Mouse (Mus musculus) lung, postnatal 10 days (tissue): ENCODE measurements around the gene Gm42957.
"Not testable (repeated sequence)": the region's sequence is repeated elsewhere in the genome, so short reads cannot be mapped to it uniquely, and the experiment has no call there.

Experiments used
- DNase-seq: peaks from one replicate; pipeline ENCODE4 v3.0.0; 2021

The Gm42957 gene

GRCm38 (mm10) chr3:96634928-96635879 lies at the start of gene Gm42957, which contains the start of gene Pex11b:
Gene Gm42957 (plus strand): TSS chr3:96635474.
Gene Pex11b (plus strand): TSS chr3:96635376.
- DNase-seq = peak; percentile 95

- DNase-seq = no peak
These were observed 44.6 kb upstream of the Gm42957 start for GRCm38 (mm10) chr3:96590657-96591056.

- peak; percentile 53 for DNase-seq
These were observed 41.9 kb upstream of the Gm42957 start for GRCm38 (mm10) chr3:96593374-96593773.

GRCm38 (mm10) chr3:96593790-96594560 lies 41.3 kb upstream of the Gm42957 start, which contains the start of gene Polr3gl:
Gene Polr3gl (minus strand): TSS chr3:96594181.
- peak; percentile 97 for DNase-seq

GRCm38 (mm10) chr3:96594851-96595250 lies 40.4 kb upstream of the Gm42957 start:
- no peak for DNase-seq

- no peak for DNase-seq
These were observed 39.6 kb upstream of the Gm42957 start for GRCm38 (mm10) chr3:96595661-96596060.

GRCm38 (mm10) chr3:96596228-96596707 lies 39.0 kb upstream of the Gm42957 start, which contains the start of gene Ankrd34a:
Gene Ankrd34a (plus strand): TSS chr3:96596636.
- peak; percentile 61 for DNase-seq

- no peak for DNase-seq
These were observed 38.4 kb upstream of the Gm42957 start for GRCm38 (mm10) chr3:96596855-96597254.

- no peak for DNase-seq
These were observed 37.8 kb upstream of the Gm42957 start for GRCm38 (mm10) chr3:96597435-96597891.

- DNase-seq = peak; percentile 83
These were observed 36.9 kb upstream of the Gm42957 start for GRCm38 (mm10) chr3:96598156-96599068.

- no peak for DNase-seq
These were observed 36.2 kb upstream of the Gm42957 start for GRCm38 (mm10) chr3:96599069-96599393.

GRCm38 (mm10) chr3:96599411-96599810 lies 35.9 kb upstream of the Gm42957 start:
- no peak for DNase-seq

GRCm38 (mm10) chr3:96600639-96601250 lies 34.5 kb upstream of the Gm42957 start, which contains the start of gene Lix1l:
Gene Lix1l (plus strand): TSS chr3:96601149.
- peak; percentile 98 for DNase-seq

GRCm38 (mm10) chr3:96601251-96601787 lies 34.0 kb upstream of the Gm42957 start:
- DNase-seq = peak; percentile 86

- DNase-seq = peak; percentile 62
These were observed 33.2 kb upstream of the Gm42957 start for GRCm38 (mm10) chr3:96601941-96602703.

- no peak for DNase-seq
These were observed 32.6 kb upstream of the Gm42957 start for GRCm38 (mm10) chr3:96602704-96603084.

- DNase-seq = no peak
These were observed 32.0 kb upstream of the Gm42957 start for GRCm38 (mm10) chr3:96603311-96603710.

- not testable (repeated sequence) for DNase-seq
These were observed 29.3 kb upstream of the Gm42957 start for GRCm38 (mm10) chr3:96606007-96606406.

GRCm38 (mm10) chr3:96606618-96607017 lies 28.7 kb upstream of the Gm42957 start:
- no peak for DNase-seq

- no peak for DNase-seq
These were observed 17.3 kb upstream of the Gm42957 start for GRCm38 (mm10) chr3:96617941-96618340.

GRCm38 (mm10) chr3:96623201-96623600 lies 12.1 kb upstream of the Gm42957 start:
- no peak for DNase-seq
